Mouse (Mus musculus) left cerebral cortex, postnatal 14 days (tissue): ENCODE data around the gene Lmbr1l. TPM values are rescaled to one million over a fixed set of nuclear protein-coding genes. Genes with fewer than 3 reads are reported as not detected.
"Not testable (repeated sequence)": the region's sequence is repeated elsewhere in the genome, so short reads cannot be mapped to it uniquely, and the experiment has no call there.

Source experiments
- DNase-seq, 2 experiments: peaks; one replicate each; pipeline ENCODE4 v3.0.0; 2021 to 2022; ENCODE audit warnings: low spot score in 2 of 2, mixed read lengths in 1 of 2
- intact Hi-C: fragments of 180-260 bp; cut with DNase I; formaldehyde crosslinking; loops from one replicate; pipeline ENCODE4 v1.15.1; 2025
- total RNA-seq, 2 experiments: library from RNA; stranded (reverse); gene quantifications; 2 replicates each; pipeline ENCODE4 v1.2.3; 2021

Lmbr1l gene
- total RNA-seq, 2 experiments from 2014 or later: 17.9 to 18.1 TPM

- intact Hi-C loops: no loop called here
- no peak for DNase-seq
Measured at GRCm38 (mm10) chr15:98942081-98942480, 24.1 kb upstream of the Lmbr1l start.

GRCm38 (mm10) chr15:98941539-98941938 is 23.5 kb upstream of the Lmbr1l start:
- intact Hi-C loops: no loop called here
- DNase-seq: no peak

- peak in 1 of 2 experiments; percentile 67 for DNase-seq
- intact Hi-C loops: no loop called here
Measured at GRCm38 (mm10) chr15:98940816-98941215, 22.8 kb upstream of the Lmbr1l start.

DNA sequence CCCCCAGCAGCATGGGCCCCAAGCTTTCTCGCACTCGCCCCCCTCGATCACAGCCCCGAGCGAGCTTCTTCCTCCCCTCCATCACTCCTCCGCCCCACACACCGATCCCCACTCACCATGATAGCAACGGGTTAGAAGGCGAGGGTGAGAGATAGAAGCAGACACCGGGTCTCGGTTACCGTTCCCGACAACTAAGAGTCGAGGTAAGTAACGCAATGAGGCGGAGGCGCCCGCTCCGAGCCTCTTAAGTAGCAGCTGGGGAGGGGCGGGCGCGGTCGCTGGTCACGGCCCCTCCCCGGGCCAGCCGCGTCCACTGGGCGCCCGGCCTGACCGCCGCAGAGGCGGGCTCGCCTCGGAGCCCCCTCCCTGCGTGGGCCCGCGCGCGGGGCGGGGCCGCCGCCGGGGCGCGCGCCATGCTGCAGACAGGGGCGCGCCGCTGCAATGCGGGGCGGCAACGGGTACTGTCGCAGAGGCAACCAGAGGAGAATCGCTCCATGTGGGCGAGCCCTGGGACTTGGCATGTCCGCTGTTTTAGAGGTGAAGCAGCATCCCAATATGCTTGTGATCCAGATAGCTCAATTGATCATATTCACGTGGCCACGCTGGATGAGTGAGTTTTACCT is 16.3 kb upstream of the Lmbr1l start, which contains the start of gene Tuba1b:
Tuba1b (minus strand) TSS at position 349 of the 623 bp plus-strand sequence.
- intact Hi-C loops: loop anchor here (2.0 kb wide), 1 partner anchor 58 kb away; no protein-coding TSS in a partner anchor
- DNase-seq: peak; percentile 93 to 94

DNA sequence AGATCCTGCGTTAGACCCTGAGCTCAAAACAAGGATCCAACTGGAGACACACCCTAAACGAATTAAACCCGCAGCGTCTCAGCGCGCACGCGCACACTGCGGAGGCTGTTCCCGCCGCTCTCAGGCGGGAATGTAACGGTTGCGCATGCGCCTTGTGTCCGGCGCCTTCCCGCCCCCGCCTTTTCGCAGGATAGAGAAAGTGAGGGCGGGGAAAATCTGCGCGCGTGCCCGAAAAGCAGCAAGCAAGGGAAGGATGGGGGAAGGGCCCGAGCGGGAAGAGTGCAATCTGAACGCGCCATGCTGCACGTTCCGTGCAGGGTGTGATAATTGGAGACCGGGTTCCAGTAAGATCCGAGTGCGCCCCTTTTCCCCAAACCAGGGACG is 15.8 kb upstream of the Lmbr1l start:
- intact Hi-C loops: loop anchor here (2.0 kb wide), 1 partner anchor 59 kb away; no protein-coding TSS in a partner anchor
- peak; percentile 97 to 98 for DNase-seq

DNA sequence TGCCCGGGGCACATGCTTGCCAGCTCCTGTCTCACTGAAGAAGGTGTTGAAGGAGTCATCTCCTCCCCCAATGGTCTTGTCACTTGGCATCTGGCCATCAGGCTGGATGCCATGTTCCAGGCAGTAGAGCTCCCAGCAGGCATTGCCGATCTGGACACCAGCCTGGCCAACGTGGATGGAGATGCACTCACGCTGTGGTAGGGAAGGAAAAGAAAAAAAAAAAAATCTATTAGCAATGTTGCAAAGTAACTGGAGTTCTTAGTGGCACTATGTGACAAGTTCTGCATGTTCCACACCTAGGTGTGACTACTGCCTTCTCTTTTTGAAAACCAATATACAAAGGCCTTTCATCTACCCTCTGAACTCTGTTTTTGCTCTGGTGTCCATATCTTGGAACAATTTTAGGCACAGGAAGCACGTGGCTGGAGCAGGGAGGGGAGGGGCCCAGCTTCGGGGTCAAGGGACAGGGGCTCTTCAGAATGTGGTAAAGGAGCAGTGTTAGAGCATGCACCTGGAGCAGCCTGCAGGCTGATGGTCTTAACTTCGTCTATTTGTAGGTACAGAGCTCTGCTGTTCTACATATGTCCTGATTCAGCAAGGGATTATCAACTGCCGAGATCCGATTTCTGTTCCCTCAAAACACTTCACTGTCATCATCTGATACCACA is 15.1 kb upstream of the Lmbr1l start:
- DNase-seq, intact Hi-C loops: not testable (repeated sequence)

- intact Hi-C loops: no loop called here
- DNase-seq: no peak
Measured at GRCm38 (mm10) chr15:98930998-98931397, 13.0 kb upstream of the Lmbr1l start.

GRCm38 (mm10) chr15:98930017-98930734 is 12.1 kb upstream of the Lmbr1l start:
- intact Hi-C loops: no loop called here
- no peak for DNase-seq

DNA sequence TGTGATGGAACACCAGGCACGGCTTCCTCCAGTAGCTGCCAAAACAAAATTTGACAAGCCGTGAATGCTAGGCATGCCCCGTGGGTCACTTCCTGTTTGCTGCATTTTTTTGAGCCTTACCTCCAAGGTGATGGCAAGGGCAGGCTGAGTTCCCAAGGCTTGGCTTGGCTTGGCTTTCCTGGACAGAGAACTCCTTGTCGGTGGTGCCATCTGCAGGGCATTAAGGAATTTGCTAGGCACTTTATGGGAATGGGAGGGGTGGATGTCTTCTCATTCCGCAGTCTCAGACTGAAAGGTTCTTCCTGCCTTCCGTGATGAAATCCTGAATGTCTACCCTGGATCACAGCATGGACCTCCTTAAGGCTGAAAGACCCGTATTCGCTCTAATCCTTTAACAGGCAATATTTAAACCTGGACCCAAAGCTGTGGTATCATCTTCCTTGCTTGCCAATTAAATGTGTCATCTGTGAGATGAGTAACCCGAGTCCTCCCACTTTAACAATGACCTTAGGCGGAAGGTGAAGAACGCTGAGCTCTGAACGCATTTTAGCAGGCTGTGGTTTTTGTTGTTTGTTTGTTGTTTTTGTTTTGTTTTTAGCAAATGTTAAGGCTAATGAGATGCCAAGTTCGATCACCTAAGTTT is 10.7 kb upstream of the Lmbr1l start:
- intact Hi-C loops: loop anchor here (5.0 kb wide), 3 partner anchors 36 to 121 kb away; partner anchors contain the start of genes Ddn and Rhebl1

GRCm38 (mm10) chr15:98927566-98927965 is 9.5 kb upstream of the Lmbr1l start:
- no peak for DNase-seq
- intact Hi-C loops: loop anchor here (5.0 kb wide), 3 partner anchors 35 to 120 kb away; partner anchors contain the start of genes Ddn and Rhebl1

More for the DNA sequence above, 10.7 kb upstream of the Lmbr1l start:
- DNase-seq: peak; percentile 70 to 72

DNA sequence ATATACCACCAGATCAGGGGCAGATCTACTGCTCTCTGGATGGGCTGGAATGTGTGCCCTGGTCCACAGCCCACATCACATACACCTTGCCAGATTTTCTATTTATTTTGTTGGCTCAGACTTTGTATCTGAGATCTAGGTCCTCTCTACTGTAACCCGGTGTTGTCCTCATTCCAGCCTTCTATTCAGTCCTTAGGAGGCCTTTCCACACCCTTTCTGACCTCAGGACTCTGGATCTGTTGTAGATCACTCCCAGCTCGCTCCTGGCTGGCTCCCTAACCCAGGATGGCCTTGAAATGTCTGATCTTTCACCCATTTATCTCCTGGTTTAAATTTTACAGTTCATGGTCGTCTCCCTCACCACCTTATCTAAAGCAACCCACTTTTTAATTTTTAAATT is 6.7 kb upstream of the Lmbr1l start:
- intact Hi-C loops: loop anchor here (5.0 kb wide), 3 partner anchors 32 to 117 kb away; partner anchors contain the start of genes Ddn and Rhebl1
- DNase-seq: no peak

DNA sequence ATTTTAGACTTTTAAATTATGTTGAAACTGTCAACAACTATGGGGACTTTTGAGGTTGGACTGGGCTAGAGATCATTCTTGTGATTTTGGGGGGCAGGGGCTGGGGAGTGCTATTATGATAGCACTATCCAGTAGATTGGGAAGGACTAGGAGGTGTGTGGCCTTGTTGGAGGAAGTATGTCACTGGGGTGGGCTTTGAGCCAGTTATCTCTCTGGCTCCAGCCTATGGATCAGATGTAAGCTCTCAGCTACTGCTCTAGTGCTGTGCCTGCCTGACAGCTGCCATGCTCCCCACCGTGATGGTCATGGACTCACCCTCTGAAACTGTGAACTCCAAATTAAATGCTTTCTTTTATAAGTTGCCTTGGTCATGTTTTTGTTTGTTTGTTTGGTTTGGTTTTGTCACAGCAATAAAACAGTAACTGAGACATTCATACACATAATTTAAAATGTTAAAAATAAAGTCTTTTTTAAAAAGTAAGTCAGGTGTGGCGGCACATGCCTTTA is 5.1 kb upstream of the Lmbr1l start:
- no peak for DNase-seq
- intact Hi-C loops: no loop called here

DNA sequence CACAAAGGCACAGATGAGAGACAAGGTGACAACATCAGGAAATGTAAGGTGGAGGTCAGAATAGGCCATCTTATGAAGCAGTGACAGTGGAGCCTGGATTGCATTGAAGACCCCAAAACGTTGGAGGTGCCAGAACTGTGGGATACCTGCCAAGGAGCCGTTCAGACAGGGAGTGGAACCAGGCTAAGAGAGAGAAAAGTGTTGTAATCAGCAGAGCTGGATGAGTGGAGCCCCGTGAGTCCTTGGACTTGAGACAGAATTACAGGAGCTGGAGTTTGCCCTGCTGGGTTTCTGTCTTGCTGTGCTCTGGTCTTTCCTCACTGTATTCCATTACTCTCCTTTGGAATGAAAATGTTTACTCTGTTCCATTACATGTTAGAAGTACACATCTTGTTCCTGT is 4.5 kb upstream of the Lmbr1l start:
- no peak for DNase-seq
- intact Hi-C loops: no loop called here

GRCm38 (mm10) chr15:98921510-98921909 is 3.5 kb upstream of the Lmbr1l start:
- intact Hi-C loops: no loop called here
- no peak for DNase-seq

- intact Hi-C loops: loop anchor here (5.0 kb wide), 1 partner anchor 36 kb away; no protein-coding TSS in a partner anchor
- DNase-seq: not testable (repeated sequence)
Measured at GRCm38 (mm10) chr15:98918499-98918895, 466 bp upstream of the Lmbr1l start.

GRCm38 (mm10) chr15:98917091-98917490 is 940 bp downstream of the Lmbr1l start:
- intact Hi-C loops: loop anchor here (5.0 kb wide), 1 partner anchor 35 kb away; no protein-coding TSS in a partner anchor
- DNase-seq: no peak

GRCm38 (mm10) chr15:98916016-98916415 is 2.0 kb downstream of the Lmbr1l start:
- DNase-seq: no peak
- intact Hi-C loops: loop anchor here (1.0 to 5.0 kb wide), 2 partner anchors 14 to 34 kb away; no protein-coding TSS in a partner anchor

GRCm38 (mm10) chr15:98914903-98915302 is 3.1 kb downstream of the Lmbr1l start:
- DNase-seq: no peak
- intact Hi-C loops: loop anchor here (5.0 kb wide), 1 partner anchor 33 kb away; no protein-coding TSS in a partner anchor

- no peak for DNase-seq
- intact Hi-C loops: no loop called here
Measured at GRCm38 (mm10) chr15:98904692-98905091, 13.3 kb downstream of the Lmbr1l start.
